Mouse (Mus musculus) forebrain, postnatal 0 days (tissue): ENCODE results near the gene Ccp110. TPM values are rescaled to one million over a fixed set of nuclear protein-coding genes. Genes with fewer than 3 reads are reported as not detected.

Experiments used
- ATAC-seq: fragments of 200-750 bp; cut with Nextera tagmentation; 2 replicates; pipeline ENCODE4 v1.8.0; 2017; ENCODE audit warnings: mild to moderate bottlenecking, moderate library complexity
- DNase-seq: peaks from one replicate; pipeline ENCODE4 v3.0.0-alpha.2; 2015
- H3K27ac ChIP-seq: fragments of 300-500 bp; sonication (generic); 2 replicates; pipeline ENCODE4 v1.5.1; 2014; ENCODE audit warnings: low read depth, mild to moderate bottlenecking, antibody characterized with exemption, low read length, moderate library complexity, mixed read lengths
- H3K27me3 ChIP-seq: fragments of 300-500 bp; sonication (generic); 2 replicates; pipeline ENCODE4 v1.6.1; 2014; ENCODE audit warnings: mild to moderate bottlenecking, low read length, mixed read lengths; ENCODE audit not compliant: insufficient read depth
- H3K36me3 ChIP-seq: fragments of 300-500 bp; sonication (generic); 2 replicates; pipeline ENCODE4 v1.6.1; 2014; ENCODE audit warnings: mild to moderate bottlenecking, moderate library complexity; ENCODE audit not compliant: insufficient read depth
- H3K4me1 ChIP-seq: fragments of 300-500 bp; sonication (generic); 2 replicates; pipeline ENCODE4 v1.6.1; 2014; ENCODE audit warnings: antibody characterized with exemption; ENCODE audit not compliant: insufficient read depth
- H3K4me2 ChIP-seq: fragments of 300-500 bp; sonication (generic); 2 replicates; pipeline ENCODE4 v1.6.1; 2014; ENCODE audit warnings: low read depth, mild to moderate bottlenecking, moderate library complexity
- H3K4me3 ChIP-seq: fragments of 300-500 bp; sonication (generic); 2 replicates; pipeline ENCODE4 v1.5.1; 2014; ENCODE audit warnings: low read depth, low read length, mixed read lengths
- H3K9ac ChIP-seq: fragments of 300-500 bp; sonication (generic); 2 replicates; pipeline ENCODE4 v1.6.1; 2014; ENCODE audit warnings: mild to moderate bottlenecking
- H3K9me3 ChIP-seq: fragments of 300-500 bp; sonication (generic); 2 replicates; pipeline ENCODE4 v1.6.1; 2016; ENCODE audit warnings: low read length
- CTCF ChIP-seq: sonication (generic); IDR thresholded peaks from 2 replicates; pipeline ENCODE4 v1.5.1; 2016; ENCODE audit warnings: antibody characterized with exemption, control low read depth, low read depth
- WGBS: fragments of 180-500 bp; shearing (Covaris S2); extraction: QIAGEN DNeasy Blood & Tissue Kit; methylation state at CpG from one replicate; pipeline ENCODE4 v1.1.7; 2014; 5-methylcytosine and 5-hydroxymethylcytosine counted together
- polyA plus RNA-seq: library from polyadenylated mRNA; unstranded; fragments of >200 nt; fragmentation: Nextera tagmentation; extraction: Ambion mirVana; gene quantifications from 2 replicates; pipeline ENCODE4 v1.2.1, GENCODE M21; 2015
- total RNA-seq: library from RNA; depleted of rRNA; stranded (reverse); fragments of >200 nt; gene quantifications from 2 replicates; pipeline ENCODE4 v1.2.3, GENCODE M21; 2014; rRNA removed

Gene Ccp110
- 28.2 and 33.6 TPM in 2 replicates for total RNA-seq
- polyA plus RNA-seq, result 8.9 and 13.3 TPM in 2 replicates

- 1% methylated on average over 48 of the region's 48 CpGs for WGBS
- peaks cover 9% of the 10 kb centered on the region for H3K4me1 ChIP-seq
- H3K9ac ChIP-seq, result peak within 1 kb of the TSS; percentile 85
- peaks cover 12% of the 10 kb centered on the region; the same call in 1 of the 2 replicates for H3K36me3 ChIP-seq
- TF ChIP-seq CTCF, result peak; percentile 56
- H3K27me3 ChIP-seq, result no peaks in the 10 kb centered on the region
- ATAC-seq, result peak; percentile 99
- H3K9me3 ChIP-seq, result no peaks in the 10 kb centered on the region
- DNase-seq, result peak; percentile 97
- peak within 1 kb of the TSS; percentile 68 for H3K4me2 ChIP-seq
- H3K27ac ChIP-seq, result peak within 1 kb of the TSS; percentile 79
- H3K4me3 ChIP-seq, result peak within 1 kb of the TSS; percentile 95
Observed at GRCm38 (mm10) chr7:118712228-118713173, at the start of gene Ccp110. Gene Ccp110 (plus strand): TSS chr7:118712552.

- ATAC-seq, result no peak
- no peak overlapping the region for H3K27ac ChIP-seq
- no peaks in the 10 kb centered on the region for H3K27me3 ChIP-seq
- H3K36me3 ChIP-seq, result no peaks in the 10 kb centered on the region
- no peak overlapping the region for H3K4me2 ChIP-seq
- 98% methylated on average over 2 of the region's 2 CpGs for WGBS
- H3K4me1 ChIP-seq, result no peaks in the 10 kb centered on the region
- H3K9ac ChIP-seq, result no peak overlapping the region
- H3K9me3 ChIP-seq, result no peaks in the 10 kb centered on the region
- no peak for DNase-seq
- no peak overlapping the region for H3K4me3 ChIP-seq
- no peak for TF ChIP-seq CTCF
Observed at GRCm38 (mm10) chr7:118667773-118668172, 44.6 kb upstream of the Ccp110 start.

GRCm38 (mm10) chr7:118670142-118670541 is 42.2 kb upstream of the Ccp110 start:
- no peak overlapping the region for H3K27ac ChIP-seq
- 76% methylated on average over 4 of the region's 4 CpGs for WGBS
- H3K4me3 ChIP-seq, result no peak overlapping the region
- ATAC-seq (no peak), DNase-seq (no peak)
- TF ChIP-seq CTCF, result no peak
- no peaks in the 10 kb centered on the region for H3K4me1 ChIP-seq
- no peaks in the 10 kb centered on the region for H3K27me3 ChIP-seq
- H3K4me2 ChIP-seq, result no peak overlapping the region
- no peak overlapping the region for H3K9ac ChIP-seq
- no peaks in the 10 kb centered on the region for H3K9me3 ChIP-seq
- H3K36me3 ChIP-seq, result no peaks in the 10 kb centered on the region

GRCm38 (mm10) chr7:118676826-118677225 is 35.5 kb upstream of the Ccp110 start:
- TF ChIP-seq CTCF, result no peak
- Histone ChIP-seq H3K27ac (no peak overlapping the region), H3K4me2 (no peak overlapping the region), H3K27me3 (no peaks in the 10 kb centered on the region), H3K4me1 (no peaks in the 10 kb centered on the region), H3K36me3 (no peaks in the 10 kb centered on the region), H3K4me3 (no peak overlapping the region), H3K9ac (no peak overlapping the region), H3K9me3 (no peaks in the 10 kb centered on the region)
- DNase-seq (no peak), ATAC-seq (no peak)
- WGBS, result 86% methylated on average over 4 of the region's 4 CpGs

GRCm38 (mm10) chr7:118688199-118688598 is 24.2 kb upstream of the Ccp110 start:
- Histone ChIP-seq H3K9me3 (no peaks in the 10 kb centered on the region), H3K4me1 (no peaks in the 10 kb centered on the region), H3K9ac (no peak overlapping the region), H3K27me3 (no peaks in the 10 kb centered on the region), H3K4me3 (no peak overlapping the region), H3K4me2 (no peak overlapping the region), H3K27ac (no peak overlapping the region), H3K36me3 (peaks cover 57% of the 10 kb centered on the region)
- ATAC-seq (peak; percentile 77), DNase-seq (peak; percentile 93)
- 20% methylated on average over 5 of the region's 5 CpGs for WGBS
- peak; percentile 93 for TF ChIP-seq CTCF

GRCm38 (mm10) chr7:118689088-118689487 is 23.3 kb upstream of the Ccp110 start:
- Histone ChIP-seq H3K9ac (no peak overlapping the region), H3K4me2 (no peak overlapping the region), H3K27me3 (no peaks in the 10 kb centered on the region), H3K36me3 (peaks cover 62% of the 10 kb centered on the region), H3K27ac (no peak overlapping the region), H3K4me1 (no peaks in the 10 kb centered on the region), H3K9me3 (no peaks in the 10 kb centered on the region), H3K4me3 (no peak overlapping the region)
- ATAC-seq, result peak; percentile 25; the same call in 1 of the 2 replicates
- DNase-seq, result no peak
- TF ChIP-seq CTCF, result no peak
- 71% methylated on average over 7 of the region's 7 CpGs for WGBS

GRCm38 (mm10) chr7:118691287-118691686 is 21.1 kb upstream of the Ccp110 start:
- WGBS, result 96% methylated on average over 2 of the region's 2 CpGs
- H3K36me3 ChIP-seq, result peaks cover 81% of the 10 kb centered on the region

More at GRCm38 (mm10) chr7:118691287-118691686, 21.1 kb upstream of the Ccp110 start:
- TF ChIP-seq CTCF, result no peak
- H3K27ac ChIP-seq, result no peak overlapping the region
- no peaks in the 10 kb centered on the region for H3K27me3 ChIP-seq
- no peaks in the 10 kb centered on the region for H3K9me3 ChIP-seq
- no peaks in the 10 kb centered on the region for H3K4me1 ChIP-seq
- no peak for ATAC-seq
- no peak overlapping the region for H3K4me3 ChIP-seq
- no peak overlapping the region for H3K9ac ChIP-seq
- no peak for DNase-seq
- no peak overlapping the region for H3K4me2 ChIP-seq
